Mouse (Mus musculus): ENCODE data around the gene Angpt4. TPM values are rescaled to one million over a fixed set of nuclear protein-coding genes. Genes with fewer than 3 reads are reported as not detected.

Gene Angpt4
- polyA plus RNA-seq, 2 experiments: 0.03 to 0.06 TPM

DNA sequence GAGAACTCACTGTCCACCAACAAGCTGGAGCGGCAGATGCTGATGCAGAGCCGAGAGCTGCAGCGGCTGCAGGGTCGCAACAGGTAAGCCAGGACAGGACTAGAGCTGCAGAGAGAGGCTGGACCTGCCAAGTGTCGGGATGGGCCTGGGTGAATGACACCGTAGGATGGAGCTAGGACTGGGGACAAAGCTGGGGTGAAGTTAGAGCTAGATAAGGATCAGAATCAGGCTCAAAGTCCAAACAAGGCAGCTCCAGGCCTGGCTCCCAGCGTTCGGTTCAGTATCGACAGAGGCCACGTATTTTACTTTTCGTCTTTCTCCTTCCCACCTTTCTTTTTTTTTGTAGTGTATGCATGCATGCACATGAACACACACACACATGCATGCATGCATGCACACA is 16.1 kb downstream of the Angpt4 start:
- Histone ChIP-seq H3K9ac (replicated peaks) (no peak overlapping the region), H3K27me3 (ENCODE audit: control insufficient read depth, insufficient read depth, low read length) (no peaks in the 10 kb centered on the region), H3K36me3 (replicated peaks; ENCODE audit: control insufficient read depth, insufficient read depth, low read depth) (no peaks in the 10 kb centered on the region), H3K27ac (no peak overlapping the region), H3K4me2 (ENCODE audit: low read depth) (no peak overlapping the region), H3K4me1 (replicated peaks; ENCODE audit: control insufficient read depth in 2 of 2, insufficient read depth in 2 of 2, low read length in 1 of 2) (peaks cover 0 to 5% of the 10 kb centered on the region in 2 experiments; a peak in 2 of 4 replicates), H3K4me3 (ENCODE audit: insufficient read depth in 1 of 2, low read depth in 2 of 2, low read length in 2 of 2) (no peak overlapping the region), H3K9me3 (ENCODE audit: control insufficient read depth, low read length) (no peaks in the 10 kb centered on the region)
- TF ChIP-seq EP300 (IDR thresholded peaks at IDR 0.05; ENCODE audit: low read depth) (no peak), CTCF (IDR thresholded peaks at IDR 0.05; ENCODE audit: low read depth) (no peak)
- 67% methylated on average over 11 of the region's 11 CpGs for WGBS (ENCODE audit: insufficient replicate concordance)
- no peak for DNase-seq (ENCODE audit: low read depth in 3 of 3, low spot score in 3 of 3)
- ATAC-seq (ENCODE audit: insufficient read depth): no peak

DNA sequence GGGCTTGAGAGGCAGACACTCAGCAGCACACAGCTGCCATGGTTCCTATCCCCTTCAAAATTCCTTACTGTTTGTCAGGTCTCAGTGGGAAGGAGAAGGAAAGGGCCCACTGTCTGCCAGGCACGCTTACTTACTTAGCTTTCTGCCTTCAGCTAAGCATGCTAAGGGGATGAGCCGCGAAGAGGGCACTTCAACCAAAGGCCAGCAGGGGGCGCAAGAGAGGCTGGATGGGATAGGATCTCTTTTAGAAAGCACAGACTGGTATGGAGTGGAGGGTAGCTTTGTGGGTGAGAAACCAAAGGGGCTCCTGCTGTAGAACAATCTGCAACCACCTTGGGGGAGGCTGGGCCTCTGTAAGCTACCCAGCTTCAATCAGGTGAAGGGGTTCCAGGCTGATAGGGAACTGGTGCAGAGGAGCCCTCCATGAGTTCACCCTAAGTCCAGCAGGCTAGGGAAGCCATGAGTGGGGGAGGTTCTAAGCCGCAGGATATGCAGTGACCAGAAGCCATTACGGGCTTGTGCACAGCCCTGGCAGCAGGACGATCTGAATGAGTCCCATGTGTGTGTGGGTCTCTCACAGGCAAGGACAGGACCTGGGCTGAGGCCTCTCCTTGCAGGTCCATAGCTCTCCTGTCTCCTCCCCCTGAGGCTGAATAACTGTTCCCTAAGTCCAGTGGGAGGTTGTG is 19.5 kb downstream of the Angpt4 start:
- DNase-seq (ENCODE audit: low read depth in 3 of 3, low spot score in 3 of 3) (peak; percentile 7 to 33 (median 26)), ATAC-seq (ENCODE audit: insufficient read depth) (0 out of 2 replicates have a peak, but pooled peaks have one; percentile 13)
- no peak overlapping the region for H3K4me2 ChIP-seq (ENCODE audit: low read depth)
- H3K27me3 ChIP-seq (ENCODE audit: control insufficient read depth, insufficient read depth, low read length): no peaks in the 10 kb centered on the region
- 23% methylated on average over 7 of the region's 7 CpGs for WGBS (ENCODE audit: insufficient replicate concordance)
- no peak overlapping the region for H3K4me3 ChIP-seq (ENCODE audit: insufficient read depth in 1 of 2, low read depth in 2 of 2, low read length in 2 of 2)
- peaks cover 0 to 4% of the 10 kb centered on the region in 2 experiments; a peak in 2 of 4 replicates for H3K4me1 ChIP-seq (replicated peaks; ENCODE audit: control insufficient read depth in 2 of 2, insufficient read depth in 2 of 2, low read length in 1 of 2)
- no peaks in the 10 kb centered on the region for H3K9me3 ChIP-seq (ENCODE audit: control insufficient read depth, low read length)
- TF ChIP-seq CTCF (IDR thresholded peaks at IDR 0.05; ENCODE audit: low read depth): peak; percentile 95
- TF ChIP-seq EP300 (IDR thresholded peaks at IDR 0.05; ENCODE audit: low read depth): no peak
- H3K9ac ChIP-seq (replicated peaks): no peak overlapping the region
- no peaks in the 10 kb centered on the region for H3K36me3 ChIP-seq (replicated peaks; ENCODE audit: control insufficient read depth, insufficient read depth, low read depth)
- H3K27ac ChIP-seq: no peak overlapping the region

DNA sequence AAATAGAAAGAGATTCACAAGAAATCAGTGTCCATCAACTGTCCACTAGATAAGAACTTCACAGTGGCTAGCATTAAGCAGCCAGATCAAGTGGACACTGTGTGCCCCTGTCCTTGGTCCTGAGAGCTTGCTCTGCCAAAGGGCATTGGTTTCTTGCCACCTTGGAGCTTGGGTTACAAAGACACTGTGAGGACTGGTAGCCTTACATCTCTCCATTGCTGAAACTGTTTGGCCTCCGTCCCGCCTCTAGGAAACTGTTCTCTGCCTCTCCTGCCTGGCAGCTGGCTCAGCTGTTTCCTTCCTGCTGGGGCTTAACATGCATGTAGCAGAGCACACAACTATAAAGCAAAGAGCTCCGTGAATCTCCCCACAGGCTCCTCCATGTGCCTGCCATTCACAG is 26.9 kb downstream of the Angpt4 start:
- no peak for TF ChIP-seq EP300 (IDR thresholded peaks at IDR 0.05; ENCODE audit: low read depth)
- no peak overlapping the region for H3K4me2 ChIP-seq (ENCODE audit: low read depth)
- H3K27me3 ChIP-seq (ENCODE audit: control insufficient read depth, insufficient read depth, low read length): no peaks in the 10 kb centered on the region
- DNase-seq (ENCODE audit: low read depth in 3 of 3, low spot score in 3 of 3) (no peak), ATAC-seq (ENCODE audit: insufficient read depth) (no peak)
- no peaks in the 10 kb centered on the region for H3K36me3 ChIP-seq (replicated peaks; ENCODE audit: control insufficient read depth, insufficient read depth, low read depth)
- WGBS (ENCODE audit: insufficient replicate concordance): 11% methylated on average over 3 of the region's 3 CpGs
- H3K4me3 ChIP-seq (ENCODE audit: insufficient read depth in 1 of 2, low read depth in 2 of 2, low read length in 2 of 2): no peak overlapping the region
- H3K9ac ChIP-seq (replicated peaks): no peak overlapping the region
- H3K27ac ChIP-seq: no peak overlapping the region
- H3K4me1 ChIP-seq (replicated peaks; ENCODE audit: control insufficient read depth in 2 of 2, insufficient read depth in 2 of 2, low read length in 1 of 2): no peaks in the 10 kb centered on the region
- no peaks in the 10 kb centered on the region for H3K9me3 ChIP-seq (ENCODE audit: control insufficient read depth, low read length)

DNA sequence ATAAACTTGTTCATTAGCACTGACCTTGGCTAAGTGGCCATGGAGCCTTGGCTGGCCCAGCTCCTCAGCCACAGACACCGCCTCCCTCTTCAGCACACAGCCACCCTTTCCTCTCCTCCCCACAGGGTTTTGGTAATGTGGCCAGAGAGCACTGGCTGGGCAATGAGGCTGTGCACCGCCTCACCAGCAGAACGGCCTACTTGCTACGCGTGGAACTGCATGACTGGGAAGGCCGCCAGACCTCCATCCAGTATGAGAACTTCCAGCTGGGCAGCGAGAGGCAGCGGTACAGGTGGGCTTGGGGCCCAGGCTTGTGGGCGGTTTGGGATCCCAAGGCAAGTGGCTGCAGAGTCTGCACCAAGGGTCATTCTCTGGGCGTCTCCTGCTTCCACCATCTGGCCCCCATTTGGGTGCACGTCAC is 27.8 kb downstream of the Angpt4 start:
- no peaks in the 10 kb centered on the region for H3K9me3 ChIP-seq (ENCODE audit: control insufficient read depth, low read length)
- H3K27ac ChIP-seq: no peak overlapping the region
- H3K27me3 ChIP-seq (ENCODE audit: control insufficient read depth, insufficient read depth, low read length): no peaks in the 10 kb centered on the region
- no peak for ATAC-seq (ENCODE audit: insufficient read depth)
- TF ChIP-seq CTCF (IDR thresholded peaks at IDR 0.05; ENCODE audit: low read depth) (no peak), EP300 (IDR thresholded peaks at IDR 0.05; ENCODE audit: low read depth) (no peak)
- H3K9ac ChIP-seq (replicated peaks): no peak overlapping the region
- H3K4me3 ChIP-seq (ENCODE audit: insufficient read depth in 1 of 2, low read depth in 2 of 2, low read length in 2 of 2): no peak overlapping the region
- no peaks in the 10 kb centered on the region for H3K36me3 ChIP-seq (replicated peaks; ENCODE audit: control insufficient read depth, insufficient read depth, low read depth)
- H3K4me2 ChIP-seq (ENCODE audit: low read depth): no peak overlapping the region
- no peak for DNase-seq (ENCODE audit: low read depth in 3 of 3, low spot score in 3 of 3)
- 66% methylated on average over 11 of the region's 11 CpGs for WGBS (ENCODE audit: insufficient replicate concordance)
- H3K4me1 ChIP-seq (replicated peaks; ENCODE audit: control insufficient read depth in 2 of 2, insufficient read depth in 2 of 2, low read length in 1 of 2): no peaks in the 10 kb centered on the region

DNA sequence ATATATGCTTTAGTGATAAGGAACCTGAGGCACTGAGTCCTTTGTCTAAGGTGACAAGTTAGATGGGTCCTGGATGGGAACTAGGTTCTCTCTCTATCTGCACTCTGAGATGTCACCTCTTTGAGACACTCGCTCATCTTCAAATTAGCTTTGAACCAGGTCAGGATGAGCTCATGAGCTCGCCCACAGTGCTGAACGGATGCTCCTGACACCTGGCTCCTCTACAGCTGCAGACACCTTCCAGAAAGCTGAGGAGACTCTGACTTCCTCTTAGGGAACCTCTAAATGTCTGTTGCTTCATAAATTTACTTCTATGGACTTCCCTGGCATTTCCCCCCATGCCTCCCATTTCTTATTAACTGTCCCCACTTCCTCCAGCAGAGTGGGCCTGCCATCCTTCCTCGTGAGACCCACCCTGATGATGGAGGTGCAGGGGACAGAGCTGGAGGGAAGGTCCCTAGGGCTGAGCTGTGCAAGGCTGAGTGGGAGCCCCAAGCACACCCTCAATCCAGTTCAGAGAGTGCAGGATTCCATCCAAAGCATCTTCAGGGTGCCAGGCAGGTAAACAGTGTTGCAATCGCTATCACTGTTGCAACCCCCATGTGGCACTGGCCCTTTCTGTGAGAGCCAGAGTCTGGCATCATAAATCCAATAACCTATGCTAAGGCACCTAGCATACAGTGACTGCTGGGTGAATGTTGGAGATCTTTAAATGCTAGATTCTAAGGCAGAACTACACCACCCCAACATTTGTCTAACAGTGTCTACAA is 28.8 kb downstream of the Angpt4 start:
- Histone ChIP-seq H3K9me3 (ENCODE audit: control insufficient read depth, low read length) (no peaks in the 10 kb centered on the region), H3K4me1 (replicated peaks; ENCODE audit: control insufficient read depth in 2 of 2, insufficient read depth in 2 of 2, low read length in 1 of 2) (no peaks in the 10 kb centered on the region), H3K27ac (no peak overlapping the region), H3K36me3 (replicated peaks; ENCODE audit: control insufficient read depth, insufficient read depth, low read depth) (no peaks in the 10 kb centered on the region), H3K4me2 (ENCODE audit: low read depth) (no peak overlapping the region), H3K4me3 (ENCODE audit: insufficient read depth in 1 of 2, low read depth in 2 of 2, low read length in 2 of 2) (no peak overlapping the region), H3K27me3 (ENCODE audit: control insufficient read depth, insufficient read depth, low read length) (no peaks in the 10 kb centered on the region), H3K9ac (replicated peaks) (no peak overlapping the region)
- TF ChIP-seq CTCF (IDR thresholded peaks at IDR 0.05; ENCODE audit: low read depth) (no peak), EP300 (IDR thresholded peaks at IDR 0.05; ENCODE audit: low read depth) (no peak)
- WGBS (ENCODE audit: insufficient replicate concordance): 46% methylated on average over 5 of the region's 5 CpGs
- no peak for ATAC-seq (ENCODE audit: insufficient read depth)
- no peak for DNase-seq (ENCODE audit: low read depth in 3 of 3, low spot score in 3 of 3)
